Mouse (Mus musculus): ENCODE data around the gene Naa80.
A peak's percentile ranks its signal among the peaks of the same experiment; 100 is the strongest.
"Not testable (repeated sequence)": the region's sequence is repeated elsewhere in the genome, so short reads cannot be mapped to it uniquely, and the experiment has no call there.

Naa80 gene

DNA sequence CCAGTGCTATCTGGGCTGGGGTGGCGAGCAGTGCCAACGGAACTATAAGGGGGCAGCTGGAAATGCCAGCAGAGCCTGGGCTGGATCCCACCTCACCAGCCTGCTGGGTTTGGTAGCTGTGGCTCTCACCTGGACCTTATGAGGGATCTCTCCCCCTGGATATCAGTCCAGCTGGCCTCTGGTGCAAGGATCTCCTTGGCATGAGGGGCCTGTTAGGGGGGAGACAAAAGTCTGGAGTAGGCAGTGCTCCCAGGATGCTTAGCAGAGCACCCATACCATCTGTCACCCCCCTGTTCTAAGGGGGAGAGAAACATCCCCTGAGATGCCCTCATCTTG, 6.4 kb upstream of the Naa80 start:
- no peak for DNase-seq (ENCODE audit: low read depth, low spot score)

DNA sequence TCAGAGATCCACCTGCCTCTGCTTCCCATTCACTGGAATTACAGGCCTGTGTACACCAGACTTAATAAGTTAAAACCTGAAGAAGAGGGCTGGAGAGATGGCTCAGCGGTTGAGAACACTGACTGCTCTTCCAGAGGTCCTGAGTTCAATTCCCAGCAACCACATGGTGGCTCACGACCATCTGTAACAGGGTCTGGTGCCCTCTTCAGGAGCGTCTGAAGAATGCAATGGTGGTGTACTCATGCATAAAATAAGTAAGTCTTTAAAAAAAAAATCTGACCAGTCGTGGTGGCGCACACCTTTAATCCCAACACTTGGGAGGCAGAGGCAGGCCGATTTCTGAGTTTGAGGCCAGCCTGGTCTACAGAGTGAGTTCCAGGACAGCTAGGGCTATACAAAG, 4.9 kb upstream of the Naa80 start:
- DNase-seq (ENCODE audit: low read depth, low spot score) = not testable (repeated sequence)

GRCm38 (mm10) chr9:107575579-107576356, 2.9 kb upstream of the Naa80 start:
- DNase-seq (ENCODE audit: low read depth, low spot score) = no peak

DNA sequence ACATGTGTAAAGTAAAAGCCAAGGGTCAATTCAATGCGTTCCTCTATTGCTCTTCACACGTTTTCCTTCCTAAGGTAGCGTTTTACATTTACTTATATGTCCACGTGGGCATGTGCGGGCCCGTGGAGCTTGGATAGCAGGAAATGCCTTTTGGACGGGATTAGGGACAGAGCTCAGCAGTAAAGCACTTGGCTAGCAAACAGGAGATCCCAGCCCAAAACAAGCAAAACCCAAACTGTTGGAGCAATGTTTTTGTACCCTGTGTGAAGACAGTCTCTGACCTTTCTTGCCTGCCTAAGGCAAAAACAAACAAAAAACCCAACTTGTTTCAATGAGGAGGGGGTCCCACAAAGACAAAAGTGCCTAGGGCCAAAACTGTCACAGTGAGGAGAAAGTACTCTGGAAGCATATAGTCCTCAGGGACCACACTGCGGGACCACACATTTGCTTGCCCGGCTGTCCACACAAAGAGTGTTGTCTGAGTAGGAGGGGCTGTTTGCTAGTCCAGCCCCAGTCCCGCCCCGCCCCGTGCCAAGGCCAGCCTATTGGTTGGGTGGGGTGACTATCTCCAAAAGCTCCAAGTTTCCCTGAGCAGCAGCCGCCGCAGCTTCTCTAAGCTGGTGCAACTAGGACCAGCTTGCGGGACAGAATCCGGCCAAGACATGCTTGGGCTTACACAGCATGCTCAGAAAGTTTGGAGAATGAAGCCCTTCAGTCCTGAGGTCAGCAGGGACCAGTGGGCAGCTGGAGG, 2.2 kb upstream of the Naa80 start, which contains the start of gene Hyal1:
Gene Hyal1 (plus strand): TSS at position 571 of the 751 bp plus-strand sequence.
- DNase-seq (ENCODE audit: low read depth, low spot score) = no peak

GRCm38 (mm10) chr9:107577871-107578270, 816 bp upstream of the Naa80 start:
- DNase-seq (ENCODE audit: low read depth, low spot score) = no peak

- no peak for DNase-seq (ENCODE audit: low read depth, low spot score)
These were observed 575 bp downstream of the Naa80 start for GRCm38 (mm10) chr9:107579023-107579900.

DNA sequence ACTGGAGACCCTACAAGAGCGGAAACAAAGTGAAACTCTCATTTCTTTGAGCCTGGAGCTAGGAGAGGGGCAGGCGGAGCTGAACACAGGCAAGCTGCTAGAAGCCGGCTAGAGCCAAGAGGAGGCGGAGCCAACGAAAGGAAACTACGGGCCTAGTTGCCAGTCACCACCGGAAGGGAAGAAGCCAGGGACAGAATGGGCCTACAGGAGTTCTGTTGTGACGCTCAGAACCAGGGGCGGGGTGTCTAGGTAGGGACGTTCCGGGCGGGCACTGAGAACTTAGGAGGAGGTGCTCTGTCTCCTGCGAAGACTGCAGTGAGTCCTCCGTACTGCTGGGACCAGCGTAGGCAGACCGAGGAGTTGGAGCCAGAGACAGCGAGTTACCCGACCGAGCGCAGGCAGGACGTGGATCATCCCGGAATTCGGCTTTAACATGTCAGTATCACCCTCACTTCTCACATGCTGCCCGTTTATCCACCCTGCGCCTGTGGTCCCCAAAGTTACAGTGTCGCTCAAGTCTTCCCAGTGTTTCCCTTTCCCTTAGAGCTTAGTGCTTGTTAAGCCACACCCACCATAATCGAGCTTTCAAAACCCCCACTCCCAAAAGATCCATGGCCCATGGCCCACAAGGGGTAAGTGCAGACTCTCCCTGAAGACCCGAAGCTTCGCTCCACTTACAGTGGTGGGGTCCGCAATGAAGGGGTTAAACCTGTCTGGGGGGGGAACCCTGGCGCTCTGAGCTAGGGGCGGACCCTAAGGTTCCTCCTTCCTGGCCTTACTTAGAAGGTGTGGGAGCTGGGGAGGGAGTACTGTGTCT, 2.0 kb downstream of the Naa80 start, which contains the start of gene Hyal3:
Gene Hyal3 (plus strand): TSS at position 318 of the 817 bp plus-strand sequence.
- no peak for DNase-seq (ENCODE audit: low read depth, low spot score)

- no peak for DNase-seq (ENCODE audit: low read depth, low spot score)
These were observed 2.9 kb downstream of the Naa80 start for GRCm38 (mm10) chr9:107581584-107581983.

- no peak for DNase-seq (ENCODE audit: low read depth, low spot score)
These were observed 3.9 kb downstream of the Naa80 start for GRCm38 (mm10) chr9:107582509-107583062.

- no peak for DNase-seq (ENCODE audit: low read depth, low spot score)
These were observed 4.5 kb downstream of the Naa80 start for GRCm38 (mm10) chr9:107583174-107583573.

DNA sequence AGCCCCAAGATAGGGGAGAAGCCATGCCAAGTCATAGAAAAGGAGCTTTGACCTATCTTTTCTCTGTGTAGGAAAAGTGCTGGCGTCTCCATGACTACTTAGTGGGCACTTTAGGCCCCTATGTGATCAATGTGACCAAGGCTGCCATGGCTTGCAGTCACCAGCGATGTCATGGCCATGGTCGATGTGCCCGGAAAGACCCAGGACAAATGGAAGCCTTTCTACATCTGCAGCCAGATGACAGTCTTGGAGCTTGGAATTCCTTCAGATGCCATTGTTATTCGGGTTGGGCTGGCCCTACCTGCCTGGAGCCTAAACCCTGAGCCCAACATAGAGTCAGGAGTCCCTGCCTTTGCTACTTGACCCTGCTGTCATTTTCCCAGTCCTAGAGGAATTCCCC, 7.8 kb downstream of the Naa80 start:
- no peak for DNase-seq (ENCODE audit: low read depth, low spot score)

DNA sequence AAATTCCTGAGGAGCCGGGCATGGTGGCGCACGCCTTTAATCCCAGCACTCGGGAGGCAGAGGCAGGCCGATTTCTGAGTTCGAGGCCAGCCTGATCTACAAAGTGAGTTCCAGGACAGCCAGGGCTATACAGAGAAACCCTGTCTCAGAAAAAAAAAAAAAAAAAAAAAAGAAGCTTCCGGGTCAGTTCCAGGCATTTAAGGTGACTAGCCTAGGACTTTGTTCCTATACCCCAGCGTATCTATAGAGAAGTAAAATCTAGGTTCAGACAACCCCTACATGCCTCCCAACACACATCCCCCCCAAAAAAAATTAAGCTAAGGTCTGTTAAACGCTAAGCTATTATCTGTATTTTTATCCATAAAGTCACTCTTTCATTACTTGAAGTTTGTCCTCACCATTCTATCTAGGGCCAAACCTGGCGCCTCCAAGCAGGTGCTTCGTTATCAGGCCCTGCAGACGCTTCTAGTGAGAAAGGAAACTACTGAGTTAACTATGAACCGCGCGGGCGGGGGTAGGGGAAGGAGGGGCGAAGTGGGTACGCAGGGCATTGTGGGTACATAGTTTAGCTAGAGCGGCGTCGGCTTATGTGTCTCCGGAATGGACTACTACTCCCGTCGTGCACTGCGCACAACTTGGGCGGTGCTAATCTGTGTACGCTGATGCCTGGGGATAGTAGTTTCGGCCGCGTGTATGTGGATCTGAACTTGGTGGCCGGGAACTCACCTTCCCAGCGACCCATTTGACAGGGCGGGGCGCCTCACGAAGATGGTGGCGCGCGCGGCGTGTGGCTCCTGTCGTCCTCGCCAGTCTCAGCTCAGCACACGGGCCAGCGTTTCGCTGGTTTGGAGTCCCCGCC, 8.5 kb downstream of the Naa80 start, which contains the start of gene Ifrd2:
Gene Ifrd2 (plus strand): TSS at position 669 of the 859 bp plus-strand sequence.
- peak; percentile 95 for DNase-seq (ENCODE audit: low read depth, low spot score)

GRCm38 (mm10) chr9:107587833-107588639, 9.3 kb downstream of the Naa80 start:
- no peak for DNase-seq (ENCODE audit: low read depth, low spot score)

- DNase-seq (ENCODE audit: low read depth, low spot score) = no peak
These were observed 11.5 kb downstream of the Naa80 start for GRCm38 (mm10) chr9:107590058-107590772.

DNA sequence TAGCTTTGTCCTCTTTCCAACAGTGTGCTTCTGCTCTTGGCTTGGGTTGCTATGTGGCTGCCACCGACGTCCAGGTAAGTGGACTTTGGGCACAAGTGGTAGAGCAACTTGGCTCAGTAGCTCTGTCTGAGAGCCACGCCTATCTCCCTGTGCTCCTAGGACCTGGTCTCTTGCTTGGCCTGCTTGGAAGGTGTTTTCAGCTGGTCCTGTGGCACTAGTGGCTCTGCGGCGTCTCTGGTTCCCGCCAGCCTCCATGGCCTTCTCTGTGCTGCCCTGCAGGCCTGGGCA, 12.0 kb downstream of the Naa80 start:
- DNase-seq (ENCODE audit: low read depth, low spot score) = no peak

GRCm38 (mm10) chr9:107593101-107593976, 14.7 kb downstream of the Naa80 start:
- DNase-seq (ENCODE audit: low read depth, low spot score) = no peak

DNA sequence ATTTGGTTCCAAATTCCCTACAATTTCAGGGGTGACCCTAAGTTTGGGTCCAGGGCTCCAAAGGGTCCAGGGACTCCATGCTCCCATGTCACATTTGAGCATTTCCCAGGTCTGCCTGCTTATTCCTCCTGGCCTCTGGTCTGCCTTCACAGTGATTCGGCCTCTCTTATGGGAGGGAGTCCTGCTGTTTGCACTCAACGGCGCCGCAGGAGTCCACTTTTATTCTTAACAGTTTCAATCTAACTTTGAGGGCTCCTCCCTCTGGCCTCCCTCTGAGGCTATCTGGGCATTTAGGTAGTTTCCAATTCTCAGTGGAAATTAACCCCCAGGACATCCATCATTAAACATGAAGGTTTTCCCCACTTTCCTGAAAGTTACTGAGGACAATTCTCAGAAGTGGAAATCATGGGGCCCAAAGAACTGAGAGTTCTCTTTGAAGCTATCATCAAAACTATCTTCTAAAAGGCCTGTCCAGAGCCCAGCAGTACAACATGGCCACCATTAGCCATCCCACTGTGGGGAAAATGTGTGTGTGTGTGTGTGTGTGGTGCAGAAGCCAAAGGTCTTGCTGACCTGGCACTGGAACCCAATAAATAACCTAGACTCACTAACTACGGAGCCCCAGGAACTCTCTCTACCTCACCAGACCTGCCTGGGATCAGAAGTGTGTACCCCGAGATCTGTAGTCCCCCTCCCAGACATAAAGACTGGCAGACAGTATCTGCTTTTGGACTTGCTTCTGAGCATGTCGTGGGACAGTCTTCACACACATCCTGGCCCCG, 15.8 kb downstream of the Naa80 start:
- no peak for DNase-seq (ENCODE audit: low read depth, low spot score)

Data from retina, adult 2 months (tissue).